Mouse (Mus musculus): Measurements from ENCODE around the gene Csdc2.
"Not testable (repeated sequence)": the region's sequence is repeated elsewhere in the genome, so short reads cannot be mapped to it uniquely, and the experiment has no call there.

Gene Csdc2

GRCm38 (mm10) chr15:81955414-81955813, 18.9 kb downstream of the Csdc2 start:
- no peak for DNase-seq (ENCODE audit: low read depth, low spot score)

- no peak for DNase-seq (ENCODE audit: low read depth, low spot score)
Observed at GRCm38 (mm10) chr15:81956457-81956856, 19.9 kb downstream of the Csdc2 start.

DNA sequence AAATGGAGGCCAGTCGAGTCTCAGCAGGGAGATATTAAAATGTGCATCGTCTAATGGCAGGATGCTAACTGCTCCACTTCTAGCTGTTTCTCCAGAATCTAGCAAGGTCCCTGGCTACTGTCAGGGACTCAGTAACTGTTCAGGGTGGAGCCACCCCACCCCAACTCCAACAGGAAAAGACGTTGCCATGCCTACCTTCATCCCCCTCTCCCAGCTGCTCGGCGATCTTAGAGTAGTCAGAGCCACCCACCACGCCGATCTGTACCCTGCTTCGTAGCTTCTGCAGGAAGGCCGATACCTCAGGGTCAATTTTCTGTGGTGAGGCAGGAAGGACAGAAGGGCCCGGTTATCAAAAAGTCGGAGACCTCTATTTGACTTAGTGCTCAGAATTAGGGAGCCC, 21.0 kb downstream of the Csdc2 start:
- no peak for DNase-seq (ENCODE audit: low read depth, low spot score)

DNA sequence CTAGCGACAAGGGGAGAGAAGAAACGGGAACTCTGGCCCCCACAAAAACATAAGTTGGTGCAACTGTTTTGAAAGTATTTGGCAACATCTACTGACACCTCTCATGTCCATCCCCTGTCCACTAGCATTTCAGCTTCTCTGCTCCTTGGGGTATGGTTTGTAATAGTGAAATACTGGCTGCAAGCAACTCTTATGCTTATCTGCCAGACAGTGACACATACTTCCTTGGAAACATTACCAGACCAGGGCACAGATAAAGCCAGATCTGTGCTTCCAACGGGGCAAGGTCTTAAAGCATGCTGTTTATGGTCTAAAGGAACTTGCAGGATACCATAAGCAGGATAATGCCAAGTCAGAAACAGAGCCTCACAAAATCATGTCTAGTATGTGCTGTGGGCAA, 22.3 kb downstream of the Csdc2 start:
- DNase-seq (ENCODE audit: low read depth, low spot score), result no peak

DNA sequence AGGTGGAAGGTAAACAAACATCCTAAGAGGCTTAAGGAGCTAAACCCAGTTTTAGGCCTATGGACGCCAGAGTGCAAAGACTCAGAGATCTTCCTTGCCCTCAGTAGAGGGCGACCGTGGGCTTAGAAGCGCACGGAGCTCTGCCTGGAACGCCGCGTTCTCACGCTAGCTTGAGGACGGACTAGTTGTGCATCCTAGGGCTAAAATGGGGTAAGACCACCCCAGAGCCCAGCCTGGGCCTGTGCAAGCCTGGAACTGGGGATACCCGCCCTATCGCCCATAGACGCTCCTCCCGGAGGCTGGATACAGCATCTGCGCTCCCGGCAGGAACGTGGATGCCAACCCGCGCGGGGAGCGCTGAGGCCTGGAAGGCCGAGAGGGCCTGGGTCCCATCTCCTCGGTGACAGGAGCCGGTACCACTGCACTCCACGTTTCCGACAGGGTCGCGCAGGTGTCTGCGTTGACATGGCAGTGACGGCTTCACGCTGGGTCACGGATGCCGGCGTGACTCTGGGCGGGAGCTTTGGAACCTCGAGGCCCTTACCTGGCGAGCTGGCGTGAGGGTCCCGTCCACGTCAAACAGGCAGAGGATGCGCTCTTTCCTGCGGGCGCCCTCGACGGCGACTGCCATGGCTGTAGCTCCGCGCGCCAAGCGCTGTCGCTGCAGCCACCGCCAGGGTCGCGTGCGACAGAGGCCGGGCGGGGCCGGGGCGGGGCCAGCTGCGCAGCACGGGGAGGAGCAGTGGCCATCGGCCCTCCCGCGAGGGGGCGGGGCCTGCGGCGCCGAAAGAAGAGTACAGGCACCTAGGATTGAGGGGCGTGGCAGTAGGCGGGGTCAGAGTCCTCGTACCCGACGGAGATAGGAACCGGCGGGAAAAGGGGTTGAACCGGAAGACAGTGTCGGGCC, 23.9 kb downstream of the Csdc2 start, which contains the start of gene Pmm1:
TSS of gene Pmm1 (minus strand) at position 760 of the 907 bp plus-strand sequence.
- peak; percentile 93 for DNase-seq (ENCODE audit: low read depth, low spot score)

DNA sequence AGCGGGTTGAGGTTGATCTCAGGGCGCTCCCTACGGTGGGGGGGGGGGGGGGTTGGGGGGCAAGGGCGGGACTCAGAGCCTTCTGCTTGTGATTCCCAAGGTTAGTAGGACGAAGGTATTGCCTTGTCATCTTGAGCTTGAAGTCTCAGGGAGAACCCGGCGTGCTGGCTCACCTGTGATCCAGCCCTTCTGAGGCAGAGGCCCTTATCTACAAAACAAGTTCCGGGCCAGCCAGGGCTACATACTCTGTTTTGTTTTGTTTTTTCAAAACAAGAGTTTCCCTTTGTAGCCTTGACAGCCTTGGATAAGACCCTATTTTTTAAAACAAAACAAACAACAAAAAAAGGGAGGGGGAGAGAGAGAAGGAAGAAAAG, 24.5 kb downstream of the Csdc2 start:
- DNase-seq (ENCODE audit: low read depth, low spot score), result no peak

DNA sequence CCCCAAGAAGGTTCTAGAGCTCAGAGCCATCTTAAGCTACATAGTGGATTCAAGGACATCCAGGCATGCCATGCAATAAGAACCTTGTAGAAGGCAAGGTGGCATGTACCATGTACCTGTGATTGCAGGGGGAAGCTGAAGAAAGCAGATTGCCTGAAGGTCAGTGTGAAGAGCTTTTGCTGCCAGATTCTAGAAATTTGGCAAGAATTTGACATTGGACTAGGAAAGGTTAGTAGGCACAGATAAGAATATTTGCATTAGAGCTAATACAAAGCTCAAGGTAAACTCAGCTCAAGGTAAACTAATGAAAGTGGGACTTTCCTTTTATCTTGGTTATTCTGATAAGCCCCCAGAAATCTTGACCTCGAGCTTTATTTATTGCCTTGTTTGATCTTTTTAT, 27.7 kb downstream of the Csdc2 start:
- no peak for DNase-seq (ENCODE audit: low read depth, low spot score)

DNA sequence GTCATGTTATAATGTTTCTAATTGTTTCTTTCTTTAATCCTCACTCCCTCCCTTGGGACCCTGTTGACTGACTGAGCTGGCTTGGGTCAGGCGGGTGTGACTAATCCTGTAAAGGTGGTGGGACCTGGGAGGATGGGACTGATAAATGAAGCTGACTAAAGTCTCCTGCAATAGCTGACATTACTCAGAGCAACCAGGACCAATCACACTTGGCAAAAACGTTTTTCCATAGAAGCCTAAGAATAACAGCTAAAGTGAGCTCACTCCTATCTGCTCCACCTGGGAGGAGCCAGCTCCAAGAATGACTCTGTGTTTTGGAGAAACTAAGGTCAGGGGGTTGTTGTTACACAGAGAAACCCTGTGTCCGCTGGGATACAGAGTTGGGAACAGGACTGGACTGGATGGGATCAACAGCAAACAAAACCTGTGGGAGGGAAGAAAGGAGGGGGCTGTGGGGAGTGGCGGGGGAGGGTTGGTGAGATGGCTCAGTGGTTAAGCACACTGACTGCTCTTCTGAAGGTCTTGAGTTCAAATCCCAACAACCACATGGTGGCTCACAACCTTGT, 28.5 kb downstream of the Csdc2 start:
- no peak for DNase-seq (ENCODE audit: low read depth, low spot score)

DNA sequence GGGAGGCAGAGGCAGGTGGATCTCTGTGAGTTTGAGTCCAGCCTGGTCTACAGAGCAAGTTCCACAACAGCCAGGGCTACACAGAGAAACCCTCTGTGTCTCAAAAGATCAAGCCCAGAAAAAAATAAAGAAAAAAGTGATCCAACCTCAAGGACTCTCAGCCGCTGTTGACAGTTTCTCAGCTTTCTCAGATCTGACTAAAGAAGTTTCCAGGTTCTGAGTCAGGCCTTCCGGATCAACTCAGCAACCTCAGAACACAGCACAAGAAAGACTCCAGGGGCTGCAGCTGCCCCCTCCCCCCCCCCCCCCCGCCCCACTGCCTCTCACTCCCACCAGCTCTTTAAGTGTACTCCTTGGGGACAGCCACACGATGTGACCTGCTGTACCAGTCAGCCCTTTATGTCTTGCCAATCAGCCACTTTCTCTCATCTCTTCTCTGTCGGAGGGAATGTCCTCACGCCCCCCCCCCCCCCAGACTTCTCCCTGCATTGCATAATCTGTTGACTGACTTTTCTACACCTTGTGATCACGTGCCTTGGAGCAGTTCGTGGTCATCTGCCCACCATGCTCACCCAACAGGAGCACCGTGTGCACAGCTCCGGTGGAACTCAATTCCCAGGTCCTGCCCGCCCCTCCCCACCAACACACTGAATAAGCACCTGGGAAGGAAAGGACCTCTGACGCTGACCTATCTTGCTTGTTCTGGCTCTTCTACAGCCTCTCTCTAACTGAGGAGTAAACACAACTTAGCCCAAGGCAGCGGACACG, 29.7 kb downstream of the Csdc2 start:
- DNase-seq (ENCODE audit: low read depth, low spot score), result no peak

DNA sequence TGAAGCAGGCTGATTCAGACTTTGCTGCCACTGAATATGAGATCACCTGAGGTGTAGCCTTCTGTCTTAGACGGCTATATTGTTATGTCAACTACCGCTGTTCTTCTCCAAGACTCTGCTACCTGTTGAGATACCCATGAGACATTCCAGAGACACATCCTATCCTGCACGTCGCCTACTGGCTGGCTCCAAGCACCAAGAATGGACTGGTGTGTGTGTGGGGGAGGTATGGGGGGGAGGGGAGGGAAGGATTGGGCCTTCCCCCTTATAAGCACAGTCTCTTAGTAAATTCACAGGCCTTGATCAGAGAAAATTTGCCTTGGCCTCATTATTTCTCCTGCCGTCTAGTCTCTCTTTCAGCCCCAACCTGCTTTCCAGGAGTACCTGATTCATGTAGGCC, 31.3 kb downstream of the Csdc2 start:
- DNase-seq (ENCODE audit: low read depth, low spot score), result no peak

DNA sequence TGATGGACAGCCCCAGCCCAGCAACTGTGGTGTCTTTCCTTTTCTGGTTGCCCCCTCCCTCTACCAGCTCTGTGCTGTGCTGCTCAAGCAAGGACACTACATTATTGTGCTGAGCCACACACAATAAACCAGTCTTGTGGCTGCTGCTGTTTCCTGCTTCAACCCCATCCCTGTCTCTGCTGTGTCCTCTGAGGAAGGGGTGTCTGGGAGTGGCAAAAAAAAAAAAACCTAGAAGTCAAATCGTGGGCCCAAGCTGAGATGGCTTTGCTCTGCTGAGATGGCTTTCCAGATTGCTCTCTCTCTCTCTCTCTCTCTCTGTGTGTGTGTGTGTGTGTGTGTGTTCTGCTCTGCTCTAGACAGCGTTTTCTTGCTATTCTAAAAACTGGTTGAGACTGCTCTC, 31.9 kb downstream of the Csdc2 start:
- no peak for DNase-seq (ENCODE audit: low read depth, low spot score)

GRCm38 (mm10) chr15:81969173-81969572, 32.6 kb downstream of the Csdc2 start:
- no peak for DNase-seq (ENCODE audit: low read depth, low spot score)

- not testable (repeated sequence) for DNase-seq (ENCODE audit: low read depth, low spot score)
Observed at GRCm38 (mm10) chr15:81969635-81970034, 33.1 kb downstream of the Csdc2 start.

DNA sequence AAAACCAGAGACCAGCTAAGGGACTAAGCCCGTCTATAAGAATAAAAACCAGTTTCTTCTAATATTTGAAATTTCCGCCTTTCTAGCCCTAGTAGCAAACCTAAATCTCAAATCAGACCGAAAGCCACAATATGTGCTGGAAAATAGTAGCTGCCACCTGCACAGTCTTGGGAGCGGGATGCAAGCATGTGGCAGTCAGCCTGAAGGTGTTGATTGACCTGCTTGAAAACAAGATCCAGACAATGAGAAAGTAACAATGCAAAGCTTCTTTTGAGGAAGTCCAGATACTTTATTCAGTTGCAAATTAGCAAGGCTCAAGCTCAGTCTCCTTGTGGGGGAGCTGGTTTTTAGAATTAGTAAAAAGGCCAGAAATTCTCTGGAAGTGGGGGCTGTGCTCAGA, 33.9 kb downstream of the Csdc2 start:
- DNase-seq (ENCODE audit: low read depth, low spot score), result not testable (repeated sequence)

DNA sequence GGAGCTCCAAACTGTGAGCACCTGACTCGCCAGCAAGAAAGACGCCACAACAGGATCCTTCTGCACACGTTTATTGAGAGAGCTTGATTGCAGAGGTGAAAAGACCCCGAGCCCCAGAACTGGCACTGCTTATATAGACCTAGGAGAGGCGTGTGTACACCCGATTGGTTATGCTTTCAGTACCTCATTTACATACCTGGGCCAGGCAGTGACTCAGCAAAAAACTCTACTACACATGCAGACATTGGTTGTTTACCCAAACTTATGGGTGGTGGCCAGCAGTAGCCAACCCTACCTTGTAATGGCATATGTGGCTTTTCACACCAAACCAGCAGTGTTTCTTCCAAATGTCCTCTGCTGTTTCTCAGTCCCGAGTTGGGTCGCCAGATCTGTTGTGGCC, 38.6 kb downstream of the Csdc2 start:
- not testable (repeated sequence) for DNase-seq (ENCODE audit: low read depth, low spot score)

DNA sequence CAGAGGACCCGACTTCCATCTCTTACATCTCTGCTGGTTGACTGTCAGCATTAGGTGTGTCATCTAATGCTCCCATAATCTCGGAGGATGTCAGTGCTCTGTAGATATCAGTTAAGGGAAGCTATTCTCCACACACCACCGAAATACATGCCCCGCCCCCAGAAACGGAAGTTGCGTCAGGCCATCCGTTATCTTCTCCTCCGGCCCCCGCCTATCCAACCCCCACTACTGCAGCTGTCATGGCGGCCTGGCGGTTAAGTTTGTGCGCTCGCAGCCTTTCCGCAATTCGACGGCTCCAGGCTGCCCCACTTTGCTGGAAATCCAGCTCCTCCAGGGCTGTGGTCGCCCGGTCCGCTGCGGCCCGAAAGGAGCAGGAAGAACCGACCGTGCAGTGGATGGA, 43.8 kb downstream of the Csdc2 start, which contains the start of gene 1700029P11Rik:
TSS of gene 1700029P11Rik (plus strand) at position 220 of the 400 bp plus-strand sequence.
- no peak for DNase-seq (ENCODE audit: low read depth, low spot score)

DNA sequence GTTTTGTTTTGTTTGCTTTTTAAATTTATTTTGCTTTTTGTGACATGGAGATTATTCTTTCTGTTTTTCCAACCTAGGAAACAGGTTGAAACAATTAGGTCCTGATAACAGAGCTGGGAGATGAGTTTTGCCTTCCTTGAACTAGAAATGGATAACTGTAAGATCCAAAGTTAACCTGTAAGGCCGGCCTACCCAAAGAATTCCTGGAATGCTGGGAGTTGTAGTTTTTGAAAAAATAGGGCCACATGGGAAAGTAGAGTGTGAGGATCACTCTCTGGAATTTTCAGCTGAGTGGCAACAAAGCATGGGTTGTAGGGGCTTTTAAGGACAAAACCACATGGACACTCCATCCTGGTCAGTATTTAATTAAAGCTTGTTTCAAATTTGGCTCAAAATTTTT, 45.6 kb downstream of the Csdc2 start:
- no peak for DNase-seq (ENCODE audit: low read depth, low spot score)

DNA sequence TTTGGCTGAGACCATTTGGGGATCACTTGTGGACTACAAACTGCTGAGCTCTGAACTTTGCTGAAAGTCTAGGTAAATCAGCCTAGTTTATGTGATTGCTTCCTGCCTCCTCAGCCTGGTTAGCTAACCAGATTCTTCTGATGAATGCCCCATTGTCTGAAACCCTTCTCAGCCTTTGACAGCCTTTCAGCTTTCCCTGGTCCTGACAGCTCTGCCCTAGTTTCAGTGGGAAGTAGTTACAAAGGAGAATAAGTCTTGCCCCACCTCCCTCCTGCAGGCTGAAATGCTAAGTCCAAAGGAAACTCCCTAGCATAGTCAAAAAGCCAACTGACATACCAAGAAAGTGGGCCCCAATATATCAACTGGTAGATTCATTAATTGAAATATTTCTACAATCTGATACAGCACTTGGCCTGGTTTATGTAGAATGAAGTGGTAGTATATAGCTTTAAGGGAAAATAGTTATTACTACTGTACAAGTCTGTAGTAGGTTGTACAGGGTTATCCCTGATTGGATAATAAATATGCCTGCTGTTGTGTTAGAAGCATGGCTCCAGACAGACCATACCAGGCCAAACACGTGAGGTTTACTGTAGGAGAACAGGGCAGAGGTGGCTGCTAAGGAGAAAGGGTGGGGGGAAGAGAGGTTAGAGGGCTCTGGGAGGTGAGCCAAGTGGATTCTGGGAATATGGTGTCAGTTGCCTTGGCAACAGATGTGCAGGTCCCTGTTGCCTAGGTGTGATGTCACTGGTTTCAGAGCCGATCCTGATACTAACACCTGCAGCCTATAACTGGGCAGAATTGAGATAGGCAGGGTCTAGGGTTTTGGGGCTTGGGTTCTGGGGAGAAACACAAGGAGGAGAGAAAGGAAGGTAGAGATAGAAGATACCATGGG, 49.0 kb downstream of the Csdc2 start:
- no peak for DNase-seq (ENCODE audit: low read depth, low spot score)

- no peak for DNase-seq (ENCODE audit: low read depth, low spot score)
Observed at GRCm38 (mm10) chr15:81987646-81988045, 51.1 kb downstream of the Csdc2 start, which contains the start of gene Xrcc6. Gene Xrcc6, plus strand, starts transcription at chr15:81987835.

GRCm38 (mm10) chr15:81989371-81990062, 53.0 kb downstream of the Csdc2 start:
- no peak for DNase-seq (ENCODE audit: low read depth, low spot score)

GRCm38 (mm10) chr15:81990549-81990948, 54.0 kb downstream of the Csdc2 start:
- no peak for DNase-seq (ENCODE audit: low read depth, low spot score)
